Mouse (Mus musculus): Measurements from ENCODE around the gene Ldhal6b. TPM values are rescaled to one million over a fixed set of nuclear protein-coding genes. Genes with fewer than 3 reads are reported as not detected.
"Not testable (repeated sequence)": the region's sequence is repeated elsewhere in the genome, so short reads cannot be mapped to it uniquely, and the experiment has no call there.

Ldhal6b gene
- polyA plus RNA-seq (2015; fragmentation: Nextera tagmentation; extraction: Ambion mirVana), result not detected in 2 replicates

GRCm38 (mm10) chr17:5418545-5418944 lies at the start of gene Ldhal6b:
TSS of gene Ldhal6b (minus strand) at chr17:5418767.
- Histone ChIP-seq H3K4me3 (no peak within 1 kb of the TSS), H3K9me3 (no peaks in the 10 kb centered on the region), H3K36me3 (peaks cover 26% of the 10 kb centered on the region), H3K4me1 (no peaks in the 10 kb centered on the region), H3K27me3 (no peaks in the 10 kb centered on the region), H3K9ac (no peak within 1 kb of the TSS), H3K27ac (no peak within 1 kb of the TSS), H3K4me2 (no peak within 1 kb of the TSS)
- WGBS, result 93% methylated on average over 11 of the region's 11 CpGs
- no peak for ATAC-seq (ENCODE audit: borderline replicate concordance, extremely low read depth, low FRiP score, low TSS enrichment)

- Histone ChIP-seq H3K9ac (no peak overlapping the region), H3K4me2 (no peak overlapping the region), H3K9me3 (no peaks in the 10 kb centered on the region), H3K4me3 (no peak overlapping the region), H3K4me1 (no peaks in the 10 kb centered on the region), H3K27me3 (0 out of 2 replicates have a peak, but pooled peaks cover 3% of the 10 kb centered on the region), H3K27ac (no peak overlapping the region), H3K36me3 (no peaks in the 10 kb centered on the region)
- no peak for ATAC-seq (ENCODE audit: borderline replicate concordance, extremely low read depth, low FRiP score, low TSS enrichment)
- WGBS, result 36% methylated on average over 4 of the region's 4 CpGs
These were observed 48.6 kb upstream of the Ldhal6b start for GRCm38 (mm10) chr17:5467177-5467576.

GRCm38 (mm10) chr17:5466736-5467135 lies 48.2 kb upstream of the Ldhal6b start:
- H3K27ac ChIP-seq, result no peak overlapping the region
- no peaks in the 10 kb centered on the region for H3K36me3 ChIP-seq
- ATAC-seq (ENCODE audit: borderline replicate concordance, extremely low read depth, low FRiP score, low TSS enrichment), result no peak
- H3K27me3 ChIP-seq, result 0 out of 2 replicates have a peak, but pooled peaks cover 3% of the 10 kb centered on the region
- no peak overlapping the region for H3K9ac ChIP-seq
- 74% methylated on average over 8 of the region's 8 CpGs for WGBS
- no peak overlapping the region for H3K4me3 ChIP-seq
- no peak overlapping the region for H3K4me2 ChIP-seq
- H3K9me3 ChIP-seq, result no peaks in the 10 kb centered on the region
- no peaks in the 10 kb centered on the region for H3K4me1 ChIP-seq

GRCm38 (mm10) chr17:5463912-5464311 lies 45.3 kb upstream of the Ldhal6b start:
- H3K9me3 ChIP-seq, result no peaks in the 10 kb centered on the region
- no peaks in the 10 kb centered on the region for H3K36me3 ChIP-seq
- 73% methylated on average over 2 of the region's 2 CpGs for WGBS
- no peak overlapping the region for H3K9ac ChIP-seq
- ATAC-seq (ENCODE audit: borderline replicate concordance, extremely low read depth, low FRiP score, low TSS enrichment), result no peak
- no peak overlapping the region for H3K4me3 ChIP-seq
- H3K27ac ChIP-seq, result no peak overlapping the region
- H3K4me2 ChIP-seq, result no peak overlapping the region
- 0 out of 2 replicates have a peak, but pooled peaks cover 3% of the 10 kb centered on the region for H3K27me3 ChIP-seq
- no peaks in the 10 kb centered on the region for H3K4me1 ChIP-seq

GRCm38 (mm10) chr17:5453657-5454056 lies 35.1 kb upstream of the Ldhal6b start:
- Histone ChIP-seq H3K27me3 (peaks cover 2% of the 10 kb centered on the region; the same call in 1 of the 2 replicates), H3K27ac (no peak overlapping the region), H3K36me3 (no peaks in the 10 kb centered on the region), H3K9me3 (no peaks in the 10 kb centered on the region), H3K4me2 (no peak overlapping the region), H3K9ac (no peak overlapping the region), H3K4me1 (no peaks in the 10 kb centered on the region), H3K4me3 (no peak overlapping the region)
- 69% methylated on average over 4 of the region's 4 CpGs for WGBS
- no peak for ATAC-seq (ENCODE audit: borderline replicate concordance, extremely low read depth, low FRiP score, low TSS enrichment)

GRCm38 (mm10) chr17:5443751-5444150 lies 25.2 kb upstream of the Ldhal6b start:
- H3K4me2 ChIP-seq, result no peak overlapping the region
- H3K4me1 ChIP-seq, result peaks cover 19% of the 10 kb centered on the region
- H3K36me3 ChIP-seq, result no peaks in the 10 kb centered on the region
- no peak overlapping the region for H3K9ac ChIP-seq
- 28% methylated on average over 5 of the region's 5 CpGs for WGBS
- H3K4me3 ChIP-seq, result no peak overlapping the region
- ATAC-seq (ENCODE audit: borderline replicate concordance, extremely low read depth, low FRiP score, low TSS enrichment), result no peak
- no peak overlapping the region for H3K27ac ChIP-seq
- peaks cover 10% of the 10 kb centered on the region; the same call in 1 of the 2 replicates for H3K27me3 ChIP-seq
- no peaks in the 10 kb centered on the region for H3K9me3 ChIP-seq

- H3K27ac ChIP-seq, result no peak overlapping the region
- ATAC-seq (ENCODE audit: borderline replicate concordance, extremely low read depth, low FRiP score, low TSS enrichment), result no peak
These were observed 24.7 kb upstream of the Ldhal6b start for GRCm38 (mm10) chr17:5443260-5443659.

GRCm38 (mm10) chr17:5442403-5442802 lies 23.8 kb upstream of the Ldhal6b start:
- not testable (repeated sequence) for H3K27ac ChIP-seq; H3K4me2 ChIP-seq; H3K9me3 ChIP-seq; ATAC-seq (ENCODE audit: borderline replicate concordance, extremely low read depth, low FRiP score, low TSS enrichment); H3K9ac ChIP-seq; H3K4me3 ChIP-seq; H3K27me3 ChIP-seq; H3K36me3 ChIP-seq
- WGBS, result 77% methylated on average over 5 of the region's 5 CpGs
- peaks cover 21% of the 10 kb centered on the region for H3K4me1 ChIP-seq

More at GRCm38 (mm10) chr17:5443260-5443659, 24.7 kb upstream of the Ldhal6b start:
- no peaks in the 10 kb centered on the region for H3K9me3 ChIP-seq
- 0 out of 2 replicates have a peak, but pooled peaks cover under 1% of the 10 kb centered on the region for H3K36me3 ChIP-seq
- no peak overlapping the region for H3K4me3 ChIP-seq
- no peak overlapping the region for H3K4me2 ChIP-seq
- H3K27me3 ChIP-seq, result 0 out of 2 replicates have a peak, but pooled peaks cover 6% of the 10 kb centered on the region
- no peak overlapping the region for H3K9ac ChIP-seq
- H3K4me1 ChIP-seq, result peaks cover 21% of the 10 kb centered on the region
- 33% methylated on average over 3 of the region's 3 CpGs for WGBS

GRCm38 (mm10) chr17:5440159-5440971 lies 21.8 kb upstream of the Ldhal6b start, which contains the start of gene Tmem242:
TSS of gene Tmem242 (minus strand) at chr17:5440259.
- ATAC-seq (ENCODE audit: borderline replicate concordance, extremely low read depth, low FRiP score, low TSS enrichment), result peak; percentile 86; the same call in 1 of the 2 replicates
- H3K9me3 ChIP-seq, result no peaks in the 10 kb centered on the region

GRCm38 (mm10) chr17:5439831-5440158 lies 21.2 kb upstream of the Ldhal6b start:
- Histone ChIP-seq H3K4me1 (peaks cover 21% of the 10 kb centered on the region), H3K4me3 (peak overlapping the region; percentile 60), H3K4me2 (peak overlapping the region; percentile 68), H3K9me3 (no peaks in the 10 kb centered on the region), H3K36me3 (0 out of 2 replicates have a peak, but pooled peaks cover 6% of the 10 kb centered on the region), H3K27ac (no peak overlapping the region), H3K27me3 (no peaks in the 10 kb centered on the region), H3K9ac (peak overlapping the region; percentile 69)
- WGBS, result 1% methylated on average over 8 of the region's 8 CpGs
- ATAC-seq (ENCODE audit: borderline replicate concordance, extremely low read depth, low FRiP score, low TSS enrichment), result peak; percentile 46; the same call in 1 of the 2 replicates

More at GRCm38 (mm10) chr17:5440159-5440971, 21.8 kb upstream of the Ldhal6b start, which contains the start of gene Tmem242:
- Histone ChIP-seq H3K27ac (peak within 1 kb of the TSS; percentile 62), H3K4me2 (peak within 1 kb of the TSS; percentile 68), H3K4me3 (peak within 1 kb of the TSS; percentile 60), H3K4me1 (peaks cover 21% of the 10 kb centered on the region), H3K9ac (peak within 1 kb of the TSS; percentile 69), H3K27me3 (no peaks in the 10 kb centered on the region), H3K36me3 (0 out of 2 replicates have a peak, but pooled peaks cover 6% of the 10 kb centered on the region)
- under 1% methylated on average over 27 of the region's 27 CpGs for WGBS

GRCm38 (mm10) chr17:5429772-5430133 lies 11.2 kb upstream of the Ldhal6b start:
- no peak overlapping the region for H3K27ac ChIP-seq
- no peak overlapping the region for H3K4me3 ChIP-seq
- peaks cover 22% of the 10 kb centered on the region for H3K36me3 ChIP-seq
- 76% methylated on average over 9 of the region's 9 CpGs for WGBS
- no peak overlapping the region for H3K9ac ChIP-seq
- no peaks in the 10 kb centered on the region for H3K4me1 ChIP-seq
- H3K27me3 ChIP-seq, result no peaks in the 10 kb centered on the region
- 0 out of 2 replicates have a peak, but pooled peaks have one; percentile 11 for ATAC-seq (ENCODE audit: borderline replicate concordance, extremely low read depth, low FRiP score, low TSS enrichment)
- no peaks in the 10 kb centered on the region for H3K9me3 ChIP-seq
- H3K4me2 ChIP-seq, result no peak overlapping the region

All from lung, embryonic 15.5 days (tissue).